ENCODE assay signal across 9 mouse cellular contexts in genomic region chr8:35204971-35205370, GRCm38 (mm10).
DNase-seq lines count a peak whose midpoint lies in the region; ATAC-seq and TF ChIP-seq lines count a peak whose summit lies in the region.
"Had no signal": no experiment of that assay in that cellular context is flagged by ENCODE, and none has a peak within 500 bp of the region (broad histone marks: within the 10 kb centered on the region; RNA-seq: fewer than 3 reads in every experiment).

No protein-coding gene starts in this region.

- peaks cover 31% of the 10 kb centered on the region for H3K4me1 ChIP-seq in heart, embryonic 15.5 days (replicated peaks)
- H3K4me1 ChIP-seq in megakaryocyte, embryonic 14.5 days = peaks cover 75% of the 10 kb centered on the region
- no peaks in the 10 kb centered on the region for H3K4me1 ChIP-seq in intestine, postnatal 0 days (replicated peaks; ENCODE audit: control insufficient read depth, insufficient read depth, low read length)
- peaks cover 12% of the 10 kb centered on the region; the same call in 1 of the 2 replicates for H3K4me1 ChIP-seq in neural tube, embryonic 15.5 days
- H3K4me1 ChIP-seq in forebrain, embryonic 16.5 days (replicated peaks; ENCODE audit: control insufficient read depth, insufficient read depth, low read length) = no peaks in the 10 kb centered on the region; the same call in 1 of the 2 replicates

- 59% methylated on average over 15 of the region's 15 CpGs for WGBS in heart, embryonic 15.5 days
- 67% methylated on average over 15 of the region's 15 CpGs for WGBS in intestine, postnatal 0 days
- 70% methylated on average over 15 of the region's 15 CpGs for WGBS in neural tube, embryonic 15.5 days
- WGBS in forebrain, embryonic 16.5 days = 66% methylated on average over 15 of the region's 15 CpGs

- H3K9ac ChIP-seq in heart, embryonic 15.5 days = no peak overlapping the region
- H3K9ac ChIP-seq in intestine, postnatal 0 days (ENCODE audit: low read depth, low read length) = no peak overlapping the region
- no peak overlapping the region for H3K9ac ChIP-seq in neural tube, embryonic 15.5 days (replicated peaks)
- H3K9ac ChIP-seq in forebrain, embryonic 16.5 days (replicated peaks; ENCODE audit: low read depth, low read length) = no peak overlapping the region

- H3K4me3 ChIP-seq in heart, embryonic 15.5 days = no peak overlapping the region
- peak overlapping the region; percentile 83 for H3K4me3 ChIP-seq in megakaryocyte, embryonic 14.5 days (replicated peaks)
- H3K4me3 ChIP-seq in intestine, postnatal 0 days (ENCODE audit: low read depth, low read length) = no peak overlapping the region
- H3K4me3 ChIP-seq in neural tube, embryonic 15.5 days (replicated peaks) = no peak overlapping the region
- H3K4me3 ChIP-seq in forebrain, embryonic 16.5 days (replicated peaks; ENCODE audit: low read length) = no peak overlapping the region

- H3K4me2 ChIP-seq in heart, embryonic 15.5 days = peak overlapping the region; percentile 54
- peak overlapping the region; percentile 55 for H3K4me2 ChIP-seq in intestine, postnatal 0 days (replicated peaks; ENCODE audit: low read depth)
- peak overlapping the region; percentile 25; the same call in 1 of the 2 replicates for H3K4me2 ChIP-seq in neural tube, embryonic 15.5 days
- no peak overlapping the region for H3K4me2 ChIP-seq in forebrain, embryonic 16.5 days (ENCODE audit: low read length)

- H3K9me3 ChIP-seq in heart, embryonic 15.5 days (replicated peaks) = no peaks in the 10 kb centered on the region
- no peaks in the 10 kb centered on the region for H3K9me3 ChIP-seq in megakaryocyte, embryonic 14.5 days
- no peaks in the 10 kb centered on the region for H3K9me3 ChIP-seq in intestine, postnatal 0 days (ENCODE audit: control insufficient read depth)
- no peaks in the 10 kb centered on the region for H3K9me3 ChIP-seq in neural tube, embryonic 15.5 days (replicated peaks)
- H3K9me3 ChIP-seq in forebrain, embryonic 16.5 days (ENCODE audit: control insufficient read depth, low read length) = no peaks in the 10 kb centered on the region

- no peaks in the 10 kb centered on the region for H3K36me3 ChIP-seq in heart, embryonic 15.5 days
- no peaks in the 10 kb centered on the region for H3K36me3 ChIP-seq in megakaryocyte, embryonic 14.5 days (replicated peaks; ENCODE audit: low read length)
- H3K36me3 ChIP-seq in intestine, postnatal 0 days (ENCODE audit: control insufficient read depth, insufficient read depth) = no peaks in the 10 kb centered on the region
- H3K36me3 ChIP-seq in neural tube, embryonic 15.5 days = no peaks in the 10 kb centered on the region
- no peaks in the 10 kb centered on the region for H3K36me3 ChIP-seq in forebrain, embryonic 16.5 days (ENCODE audit: control insufficient read depth, insufficient read depth)

- no peak for DNase-seq in heart, adult 18-20 months
- DNase-seq in layer of hippocampus, postnatal 25 days (ENCODE audit: extremely low spot score in 1 of 2, low spot score in 1 of 2) = no peak
- DNase-seq: gastrocnemius, postnatal 25 days had no signal

- no peak for TF ChIP-seq CTCF in intestine, postnatal 0 days (IDR thresholded peaks at IDR 0.05; ENCODE audit: low read depth)

- ATAC-seq in heart, embryonic 15.5 days (replicated peaks; ENCODE audit: insufficient number of reproducible peaks, insufficient read depth, low FRiP score, low read depth) = no peak
- ATAC-seq in megakaryocyte, adult 5-6 weeks (ENCODE audit: poor library complexity, severe bottlenecking) = no peak
- ATAC-seq in intestine, postnatal 0 days = no peak
- ATAC-seq in neural tube, embryonic 15.5 days (ENCODE audit: low FRiP score) = no peak
- ATAC-seq in forebrain, embryonic 16.5 days = no peak

- H3K27ac ChIP-seq in heart, embryonic 15.5 days = 0 out of 2 replicates have a peak overlapping the region, but pooled peaks have one; percentile 76
- H3K27ac ChIP-seq in intestine, postnatal 0 days (ENCODE audit: low read depth, low read length) = no peak overlapping the region
- H3K27ac ChIP-seq in neural tube, embryonic 15.5 days (replicated peaks) = no peak overlapping the region
- H3K27ac ChIP-seq in forebrain, embryonic 16.5 days (ENCODE audit: low read length) = no peak overlapping the region

- H3K27me3 ChIP-seq in heart, embryonic 15.5 days = no peaks in the 10 kb centered on the region
- H3K27me3 ChIP-seq in megakaryocyte, embryonic 14.5 days (replicated peaks) = no peaks in the 10 kb centered on the region
- no peaks in the 10 kb centered on the region for H3K27me3 ChIP-seq in intestine, postnatal 0 days (replicated peaks; ENCODE audit: control insufficient read depth, insufficient read depth, low read length)
- no peaks in the 10 kb centered on the region for H3K27me3 ChIP-seq in neural tube, embryonic 15.5 days (replicated peaks)
- no peaks in the 10 kb centered on the region for H3K27me3 ChIP-seq in forebrain, embryonic 16.5 days (replicated peaks; ENCODE audit: control insufficient read depth, insufficient read depth, low read length)
